In the genomic region with DNA sequence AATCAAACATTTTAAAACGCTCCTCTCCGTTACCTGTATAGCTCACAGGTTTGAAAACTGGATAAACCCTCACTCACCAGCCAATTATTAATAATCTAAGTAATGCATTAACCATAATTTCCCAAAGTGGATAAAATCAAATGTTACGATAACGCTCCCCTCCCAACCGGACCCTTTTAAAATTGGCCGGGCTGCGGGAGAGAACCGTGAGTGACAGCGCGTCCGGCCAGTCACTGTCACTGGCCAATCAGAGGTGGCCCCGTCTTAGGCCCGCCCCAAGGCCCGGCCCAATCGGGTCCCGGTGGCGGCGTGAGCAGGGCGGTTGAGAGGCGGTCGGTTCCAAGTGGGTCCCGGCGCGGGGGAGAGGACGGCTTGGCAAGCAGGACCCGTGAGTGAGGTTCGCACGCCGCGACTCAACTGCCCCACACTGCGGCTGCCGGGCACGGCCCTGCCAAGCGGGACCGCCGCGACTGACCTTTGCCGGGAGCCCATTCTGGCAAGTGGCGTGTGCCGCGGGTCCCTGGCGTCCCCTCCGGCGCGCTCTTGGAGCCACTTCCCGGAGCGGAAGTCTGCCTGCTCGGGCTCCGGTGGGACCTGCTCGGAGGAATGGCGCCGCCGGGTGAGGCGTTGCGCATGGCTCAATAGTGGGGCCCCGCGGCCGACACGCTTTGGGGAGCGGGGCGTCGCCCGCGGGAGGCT, we compare ENCODE assay signal across 8 mouse cellular contexts. TPM values are rescaled to one million over a fixed set of nuclear protein-coding genes. Genes with fewer than 3 reads are reported as not detected.
DNase-seq lines count a peak whose midpoint lies in the region; ATAC-seq and TF ChIP-seq lines count a peak whose summit lies in the region.

Gene Rpn2 (plus strand): TSS at position 301 of the 699 bp plus-strand sequence.

- H3K9me3 ChIP-seq in ES-Bruce4 (replicated peaks; ENCODE audit: control insufficient read depth, insufficient read depth, low read length, poor library complexity, severe bottlenecking): no peaks in the 10 kb centered on the region
- H3K9me3 ChIP-seq in forebrain, embryonic 13.5 days (replicated peaks): no peaks in the 10 kb centered on the region
- no peaks in the 10 kb centered on the region for H3K9me3 ChIP-seq in liver, postnatal 0 days (ENCODE audit: low read length)
- H3K9me3 ChIP-seq in neural tube, embryonic 14.5 days (ENCODE audit: control insufficient read depth, low read length): no peaks in the 10 kb centered on the region

- no peak within 1 kb of the TSS for H3K27ac ChIP-seq in ES-Bruce4 (ENCODE audit: insufficient read depth, low read length)
- H3K27ac ChIP-seq in forebrain, embryonic 13.5 days: peak within 1 kb of the TSS; percentile 92
- peak within 1 kb of the TSS; percentile 95 for H3K27ac ChIP-seq in liver, postnatal 0 days (ENCODE audit: low read depth)
- H3K27ac ChIP-seq in neural tube, embryonic 14.5 days (ENCODE audit: low read depth, low read length): peak within 1 kb of the TSS; percentile 92

- peak within 1 kb of the TSS; percentile 70 for H3K4me2 ChIP-seq in forebrain, embryonic 13.5 days
- H3K4me2 ChIP-seq in liver, postnatal 0 days (ENCODE audit: low read depth, low read length): peak within 1 kb of the TSS; percentile 80
- H3K4me2 ChIP-seq in neural tube, embryonic 14.5 days (ENCODE audit: low read depth, low read length): peak within 1 kb of the TSS; percentile 85

- peaks cover 7% of the 10 kb centered on the region for H3K4me1 ChIP-seq in ES-Bruce4 (ENCODE audit: control insufficient read depth, insufficient read depth, low read length)
- peaks cover 22% of the 10 kb centered on the region for H3K4me1 ChIP-seq in forebrain, embryonic 13.5 days
- peaks cover 12% of the 10 kb centered on the region for H3K4me1 ChIP-seq in liver, postnatal 0 days (ENCODE audit: insufficient read depth)
- H3K4me1 ChIP-seq in neural tube, embryonic 14.5 days (ENCODE audit: control insufficient read depth, insufficient read depth, low read length): peaks cover 12% of the 10 kb centered on the region

- peaks cover 4% of the 10 kb centered on the region; the same call in 1 of the 2 replicates for H3K36me3 ChIP-seq in ES-Bruce4 (ENCODE audit: control insufficient read depth, insufficient read depth, low read length, poor library complexity, severe bottlenecking)
- peaks cover 20% of the 10 kb centered on the region for H3K36me3 ChIP-seq in forebrain, embryonic 13.5 days (ENCODE audit: poor library complexity, severe bottlenecking)
- H3K36me3 ChIP-seq in liver, postnatal 0 days (replicated peaks; ENCODE audit: insufficient read depth, low read length): peaks cover 5% of the 10 kb centered on the region
- H3K36me3 ChIP-seq in neural tube, embryonic 14.5 days (ENCODE audit: control insufficient read depth, insufficient read depth, low read length): peaks cover 5% of the 10 kb centered on the region; the same call in 1 of the 2 replicates

- peak; percentile 99 for ATAC-seq in cerebellum, adult (ENCODE audit: insufficient number of reproducible peaks, low FRiP score, low TSS enrichment)
- ATAC-seq in forebrain, embryonic 13.5 days: peak; percentile 100
- ATAC-seq in liver, postnatal 0 days: peak; percentile 99
- ATAC-seq in neural tube, embryonic 14.5 days (ENCODE audit: low read depth): peak; percentile 100

- peak; percentile 98 for DNase-seq in heart, postnatal 10 days
- peak; percentile 86 for DNase-seq in large intestine, adult 2 months (ENCODE audit: low read depth, low spot score)
- DNase-seq in liver, postnatal 0 days: peak; percentile 97
- peak; percentile 98 for DNase-seq in testis, postnatal 10 days (ENCODE audit: low spot score)

- WGBS in forebrain, embryonic 13.5 days: under 1% methylated on average over 64 of the region's 64 CpGs
- WGBS in large intestine, adult 2 months: under 1% methylated on average over 64 of the region's 64 CpGs
- under 1% methylated on average over 58 of the region's 64 CpGs for WGBS in liver, postnatal 0 days (ENCODE audit: insufficient replicate concordance)
- under 1% methylated on average over 63 of the region's 64 CpGs for WGBS in neural tube, embryonic 14.5 days

- H3K4me3 ChIP-seq in ES-Bruce4 (ENCODE audit: low read depth, low read length): peak within 1 kb of the TSS; percentile 96
- peak within 1 kb of the TSS; percentile 94 for H3K4me3 ChIP-seq in forebrain, embryonic 13.5 days
- peak within 1 kb of the TSS; percentile 97 for H3K4me3 ChIP-seq in liver, postnatal 0 days (ENCODE audit: low read depth, low read length)
- peak within 1 kb of the TSS; percentile 99 for H3K4me3 ChIP-seq in neural tube, embryonic 14.5 days (ENCODE audit: low read depth, low read length)

- 0 out of 2 replicates have a peak, but pooled peaks have one; percentile 43 for TF ChIP-seq EP300 in ES-Bruce4 (IDR thresholded peaks at IDR 0.05; ENCODE audit: insufficient read depth, low read depth, low read length)
- no peak; the same call in 1 of the 2 replicates for TF ChIP-seq EP300 in liver, postnatal 0 days (IDR thresholded peaks at IDR 0.05; ENCODE audit: low read depth)

- TF ChIP-seq CTCF in ES-Bruce4 (IDR thresholded peaks at IDR 0.05; ENCODE audit: low read depth, low read length): no peak
- peak; percentile 14; the same call in 1 of the 2 replicates for TF ChIP-seq CTCF in liver, postnatal 0 days (IDR thresholded peaks at IDR 0.05; ENCODE audit: low read depth)

- intact Hi-C loops in heart, postnatal 10 days (cut with DNase I): loop anchor here (5.0 kb wide), 1 partner anchor 72 kb away; no protein-coding TSS in a partner anchor

- TF ChIP-seq POLR2A in ES-Bruce4 (IDR thresholded peaks at IDR 0.05; ENCODE audit: insufficient read depth, low read length): no peak

- peak within 1 kb of the TSS; percentile 96 for H3K9ac ChIP-seq in ES-Bruce4 (ENCODE audit: low read depth, poor library complexity, severe bottlenecking)
- H3K9ac ChIP-seq in forebrain, embryonic 13.5 days: peak within 1 kb of the TSS; percentile 89
- peak within 1 kb of the TSS; percentile 90 for H3K9ac ChIP-seq in liver, postnatal 0 days (replicated peaks)
- peak within 1 kb of the TSS; percentile 90 for H3K9ac ChIP-seq in neural tube, embryonic 14.5 days (replicated peaks; ENCODE audit: low read depth, low read length)

- H3K27me3 ChIP-seq in ES-Bruce4 (ENCODE audit: control insufficient read depth, insufficient read depth, low read length, poor library complexity, severe bottlenecking): no peaks in the 10 kb centered on the region
- no peaks in the 10 kb centered on the region for H3K27me3 ChIP-seq in forebrain, embryonic 13.5 days
- H3K27me3 ChIP-seq in liver, postnatal 0 days (ENCODE audit: insufficient read depth, low read length): no peaks in the 10 kb centered on the region
- no peaks in the 10 kb centered on the region for H3K27me3 ChIP-seq in neural tube, embryonic 14.5 days (ENCODE audit: control insufficient read depth, insufficient read depth, low read length)

RNA-seq across cellular contexts. Expression of gene Rpn2, which starts in this region (rescaled TPM):
- polyA plus RNA-seq in ES-Bruce4 (2011; ENCODE audit: insufficient read depth, insufficient read length, low read depth, missing spikeins): 214 and 249 TPM in 2 replicates
- polyA plus RNA-seq in forebrain, embryonic 13.5 days (2015; fragmentation: Nextera tagmentation; extraction: Ambion mirVana): 197 and 218 TPM in 2 replicates
- total RNA-seq in heart, postnatal 10 days (2021): 100 to 1,000 TPM; 106 to 108 TPM
- 322 and 331 TPM in 2 replicates for polyA plus RNA-seq in large intestine, adult 2 months (2012; rRNA removed)
- polyA plus RNA-seq in liver, postnatal 0 days (2015; fragmentation: Nextera tagmentation; extraction: Ambion mirVana): 74.2 and 86.1 TPM in 2 replicates
- polyA plus RNA-seq in neural tube, embryonic 14.5 days (2014; fragmentation: Nextera tagmentation; extraction: Ambion mirVana): 202 and 232 TPM in 2 replicates
